Mouse (Mus musculus) bone marrow, adult 2 months (tissue): ENCODE data around the gene Spata46. TPM values are rescaled to one million over a fixed set of nuclear protein-coding genes. Genes with fewer than 3 reads are reported as not detected.

Source experiments
- H3K27ac ChIP-seq: fragments of 200-500 bp; 2 replicates; pipeline ENCODE4 v1.5.1; 2012; ENCODE audit warnings: low read depth, mild to moderate bottlenecking, control low read depth, inconsistent platforms, low read length; ENCODE audit not compliant: control insufficient read depth, poor library complexity, insufficient read depth
- H3K4me1 ChIP-seq: fragments of 200-500 bp; 2 replicates; pipeline ENCODE4 v1.6.1; 2011; ENCODE audit warnings: low read length; ENCODE audit not compliant: control insufficient read depth, insufficient read depth
- H3K4me3 ChIP-seq: fragments of 200-500 bp; replicated peaks from 2 replicates; pipeline ENCODE3; 2011; ENCODE audit warnings: mild to moderate bottlenecking, low read depth, low read length, control low read depth; ENCODE audit not compliant: control insufficient read depth
- CTCF ChIP-seq: fragments of 200-500 bp; IDR thresholded peaks from 2 replicates; pipeline ENCODE4 v1.5.1; 2011; ENCODE audit warnings: low read length, control low read depth; ENCODE audit not compliant: control insufficient read depth, insufficient read depth
- POLR2A ChIP-seq: fragments of 200-500 bp; IDR thresholded peaks from 2 replicates; pipeline ENCODE4 v1.6.1; 2011; ENCODE audit warnings: low read depth, mild to moderate bottlenecking, control low read depth, low read length, borderline replicate concordance; ENCODE audit not compliant: control insufficient read depth
- WGBS: fragments of 180-500 bp; shearing (Covaris S2); methylation state at CpG from one replicate; pipeline ENCODE4 v1.1.7; 2018; 5-methylcytosine and 5-hydroxymethylcytosine counted together
- polyA plus RNA-seq: library from polyadenylated mRNA; stranded (reverse); fragments of >200 nt; gene quantifications from 2 replicates; pipeline ENCODE4 v1.2.4, GENCODE M21; 2011; ENCODE audit warnings: low replicate concordance; ENCODE audit not compliant: missing spikeins, insufficient read depth, insufficient read length

Gene Spata46
- not detected in 2 replicates for polyA plus RNA-seq

DNA sequence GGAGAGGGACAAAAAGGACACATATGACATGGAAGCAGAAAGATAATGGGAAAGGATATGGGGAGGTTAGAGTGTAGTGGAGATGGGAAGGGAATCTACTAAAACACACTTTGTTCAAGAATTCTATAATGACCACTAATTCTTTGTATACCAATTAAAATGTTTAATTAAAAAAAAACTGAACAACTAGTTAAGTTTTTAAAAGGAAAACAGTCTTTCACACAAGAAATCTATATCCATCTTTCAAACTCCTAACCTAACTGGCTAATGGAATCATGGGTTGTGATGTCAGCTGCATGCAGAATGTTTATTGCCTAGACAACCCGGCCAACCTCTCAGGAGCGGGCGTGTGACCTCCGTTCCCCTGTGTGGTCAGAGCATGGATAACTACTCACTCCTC, at the start of gene Spata46:
Spata46 (plus strand) TSS at position 301 of the 400 bp plus-strand sequence.
- Histone ChIP-seq H3K27ac (no peak within 1 kb of the TSS), H3K4me3 (no peak within 1 kb of the TSS), H3K4me1 (no peaks in the 10 kb centered on the region; the same call in 1 of the 2 replicates)
- TF ChIP-seq POLR2A = no peak
- no peak for TF ChIP-seq CTCF
- 88% methylated on average over 4 of the region's 4 CpGs for WGBS

DNA sequence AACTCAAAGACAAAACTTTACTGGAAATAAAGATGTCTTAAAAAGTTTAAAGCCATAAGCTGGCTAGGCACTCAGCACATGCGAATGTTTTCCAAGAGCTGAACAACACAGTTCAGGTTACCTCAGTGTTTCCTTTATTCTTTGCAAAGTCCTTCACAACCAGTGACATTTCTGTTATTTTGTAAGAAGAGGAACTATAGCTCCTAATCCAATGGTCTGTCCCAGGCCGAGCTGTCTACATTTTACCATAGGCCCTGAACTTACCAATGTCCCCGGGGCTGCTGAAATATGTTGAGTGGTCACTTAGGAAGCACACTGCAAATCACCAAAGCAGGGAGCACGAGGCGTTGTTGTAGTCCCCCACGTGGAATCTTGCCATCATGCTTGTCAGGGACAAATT, 38.3 kb upstream of the Spata46 start:
- H3K4me3 ChIP-seq = no peak overlapping the region
- H3K4me1 ChIP-seq = no peaks in the 10 kb centered on the region; the same call in 1 of the 2 replicates
- TF ChIP-seq CTCF (no peak), POLR2A (no peak)
- 49% methylated on average over 6 of the region's 6 CpGs for WGBS
- H3K27ac ChIP-seq = no peak overlapping the region

DNA sequence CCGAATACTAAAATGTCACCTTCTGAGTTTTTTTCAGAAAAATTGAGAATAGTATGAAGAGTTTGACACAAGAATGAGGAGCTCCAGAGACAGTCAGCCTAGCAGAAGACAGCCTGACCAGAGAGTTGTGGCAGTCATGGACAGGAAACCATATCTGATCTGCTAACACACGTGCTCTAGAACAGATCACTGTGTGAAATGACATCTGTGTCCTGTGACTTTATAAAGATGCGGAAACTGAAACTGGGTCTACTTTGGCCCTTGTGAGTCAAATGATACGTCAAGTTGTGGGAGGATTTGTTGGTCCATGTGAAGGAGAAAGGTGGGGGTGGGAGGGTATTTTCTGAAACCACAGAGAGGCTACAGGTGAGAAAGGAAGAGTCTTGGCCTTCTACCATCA, 37.9 kb upstream of the Spata46 start:
- H3K4me1 ChIP-seq = no peaks in the 10 kb centered on the region; the same call in 1 of the 2 replicates
- TF ChIP-seq POLR2A (no peak), CTCF (no peak)
- 43% methylated on average over 4 of the region's 4 CpGs for WGBS
- no peak overlapping the region for H3K27ac ChIP-seq
- no peak overlapping the region for H3K4me3 ChIP-seq

DNA sequence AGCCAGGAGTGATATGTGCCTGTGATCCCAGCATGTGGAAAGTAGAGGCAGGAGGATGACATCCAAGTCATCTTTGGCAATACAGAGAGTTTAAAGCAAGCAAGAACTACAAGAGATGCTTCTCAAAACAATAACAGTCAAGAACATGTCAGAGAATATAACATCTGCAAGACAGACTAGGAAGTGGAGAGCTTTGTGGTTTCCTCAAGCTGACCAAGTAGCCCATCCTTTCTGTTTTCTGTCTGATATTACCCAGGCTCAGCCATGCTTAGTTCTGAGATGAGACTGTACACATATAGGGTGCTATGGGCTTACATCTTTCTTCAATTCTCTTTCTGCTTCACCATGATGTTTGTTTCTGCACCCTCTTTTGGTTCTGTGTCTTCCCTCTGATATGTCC, 35.4 kb upstream of the Spata46 start:
- Histone ChIP-seq H3K4me3 (no peak overlapping the region), H3K27ac (no peak overlapping the region), H3K4me1 (no peaks in the 10 kb centered on the region; the same call in 1 of the 2 replicates)
- no peak for TF ChIP-seq CTCF
- no peak for TF ChIP-seq POLR2A

DNA sequence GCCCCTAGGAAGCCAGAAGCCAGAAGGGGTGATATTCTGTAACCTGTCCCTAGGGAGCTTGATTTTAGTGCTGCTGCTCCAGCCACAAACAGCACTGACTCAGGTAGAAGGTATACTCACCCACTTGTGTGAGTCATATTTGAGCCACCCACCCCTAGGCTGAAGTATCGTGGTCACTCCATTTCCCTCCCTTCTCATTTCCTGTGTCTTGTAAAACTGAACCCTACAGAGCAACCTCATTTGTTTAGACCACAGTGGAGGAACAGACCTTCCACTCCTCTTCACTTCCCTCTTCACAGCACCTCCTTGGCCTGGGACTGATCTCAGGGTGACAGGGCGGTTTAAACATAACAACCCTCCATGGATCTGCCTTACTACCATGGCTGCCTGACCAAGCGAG, 31.6 kb upstream of the Spata46 start, which contains the start of gene Sh2d1b1:
Sh2d1b1 (plus strand) TSS at position 305 of the 400 bp plus-strand sequence.
- Histone ChIP-seq H3K4me1 (peaks cover 2% of the 10 kb centered on the region; the same call in 1 of the 2 replicates), H3K4me3 (no peak within 1 kb of the TSS), H3K27ac (peak within 1 kb of the TSS; percentile 41; the same call in 1 of the 2 replicates)
- TF ChIP-seq CTCF (no peak), POLR2A (no peak)
- 21% methylated on average over 3 of the region's 3 CpGs for WGBS

DNA sequence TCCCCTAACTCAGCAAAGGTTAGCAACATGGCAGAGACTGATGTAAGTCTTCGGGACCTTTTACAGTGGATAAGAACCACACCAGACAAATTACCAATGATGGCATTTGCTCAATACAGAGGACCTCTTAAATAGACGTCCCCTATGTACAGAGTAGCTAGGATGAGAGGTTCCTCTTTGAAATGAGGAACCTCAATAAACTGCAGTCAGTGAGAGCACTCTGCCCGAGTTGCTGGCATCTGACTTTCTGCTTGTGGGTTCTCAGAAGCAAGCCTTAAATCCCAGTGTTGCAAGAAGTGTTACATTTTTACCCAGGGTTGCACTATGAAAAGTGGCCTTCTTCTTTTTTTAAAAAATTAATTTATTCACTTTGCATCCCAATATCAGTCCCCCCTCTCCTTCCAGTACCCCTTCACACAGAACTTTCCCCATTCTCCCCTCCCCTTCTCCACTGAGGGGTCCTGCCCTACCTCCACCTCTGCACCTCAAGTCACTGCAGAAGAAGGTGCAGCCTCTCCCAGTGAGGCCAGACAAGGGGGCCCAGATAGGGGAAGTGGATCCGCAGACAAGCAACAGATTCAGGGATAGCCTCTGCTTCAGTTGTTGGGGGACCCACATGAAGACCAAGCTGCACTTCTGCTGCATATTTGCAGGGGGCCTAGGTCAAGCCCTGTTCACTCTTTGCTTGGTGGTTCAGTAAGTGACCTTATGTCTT, 26.0 kb upstream of the Spata46 start:
- WGBS = 11% methylated on average over 4 of the region's 4 CpGs
- Histone ChIP-seq H3K4me3 (no peak overlapping the region), H3K4me1 (peaks cover 2% of the 10 kb centered on the region; the same call in 1 of the 2 replicates), H3K27ac (peak overlapping the region; percentile 74)
- TF ChIP-seq CTCF = no peak
- no peak for TF ChIP-seq POLR2A

DNA sequence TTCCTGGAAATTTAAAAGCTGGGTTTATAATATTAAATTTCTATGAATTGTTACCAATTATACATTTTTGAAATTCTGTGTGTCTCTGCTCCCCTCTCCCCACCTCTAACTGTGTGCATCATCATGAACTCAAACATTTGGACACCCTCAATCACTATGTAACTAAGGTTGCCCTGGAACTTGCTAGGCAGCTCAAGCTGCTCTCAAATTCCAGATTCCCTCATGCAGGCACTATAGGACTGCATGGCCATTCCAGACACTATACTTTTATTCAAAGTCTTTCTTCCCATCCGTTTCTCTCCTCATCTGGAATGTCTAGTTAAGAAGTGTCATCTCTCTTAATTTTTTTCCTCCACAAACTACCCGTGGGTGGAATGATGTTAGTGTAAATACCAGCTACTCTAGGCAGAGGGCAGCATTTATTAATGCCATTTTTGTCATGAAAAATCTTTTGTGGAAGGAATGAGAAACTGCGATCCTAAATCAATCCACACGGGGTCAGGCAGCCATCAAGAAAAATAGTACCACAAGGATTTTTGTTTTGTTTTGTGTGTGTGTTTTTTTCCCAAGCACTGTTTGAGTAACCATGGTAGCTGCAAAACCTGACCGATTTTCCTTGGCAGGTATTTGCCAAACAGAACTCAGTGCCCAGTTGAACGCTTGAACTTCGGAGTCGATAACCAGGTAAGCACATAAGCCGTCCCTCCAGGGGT, 16.2 kb upstream of the Spata46 start:
- WGBS = 42% methylated on average over 9 of the region's 9 CpGs
- no peak for TF ChIP-seq POLR2A
- TF ChIP-seq CTCF = no peak
- H3K4me3 ChIP-seq = no peak overlapping the region
- H3K27ac ChIP-seq = no peak overlapping the region
- H3K4me1 ChIP-seq = no peaks in the 10 kb centered on the region

DNA sequence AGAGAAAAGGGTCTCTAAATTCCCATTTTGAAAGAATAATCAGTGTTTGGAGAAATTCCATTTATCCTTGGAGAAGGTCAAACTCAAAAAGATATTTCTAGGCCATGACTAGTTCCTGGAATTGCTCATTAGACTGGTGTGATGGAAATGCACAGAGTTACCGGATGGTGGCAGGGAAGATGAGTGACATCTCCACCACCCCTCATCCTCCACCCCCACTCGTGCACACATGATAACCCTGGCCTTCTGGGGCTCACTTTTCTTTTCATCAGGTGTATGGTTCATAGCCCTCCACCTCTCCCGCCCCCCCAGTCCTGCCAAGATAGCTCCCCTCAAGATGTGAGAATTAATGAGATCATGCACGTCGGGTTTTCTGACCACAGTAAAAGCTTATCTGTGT, 15.3 kb upstream of the Spata46 start:
- 83% methylated on average over 5 of the region's 5 CpGs for WGBS
- Histone ChIP-seq H3K27ac (no peak overlapping the region), H3K4me3 (no peak overlapping the region), H3K4me1 (no peaks in the 10 kb centered on the region)
- TF ChIP-seq CTCF = no peak
- TF ChIP-seq POLR2A = no peak
